Mouse (Mus musculus): ENCODE results near the gene Prdm1. TPM values are rescaled to one million over a fixed set of nuclear protein-coding genes. Genes with fewer than 3 reads are reported as not detected.
A peak's percentile ranks its signal among the peaks of the same experiment; 100 is the strongest.

The Prdm1 gene
- polyA plus RNA-seq, 1 experiment, result 1.4 TPM

- no peak for DNase-seq (ENCODE audit: low spot score)
Observed at GRCm38 (mm10) chr10:44492815-44493525, 35.3 kb downstream of the Prdm1 start.

DNA sequence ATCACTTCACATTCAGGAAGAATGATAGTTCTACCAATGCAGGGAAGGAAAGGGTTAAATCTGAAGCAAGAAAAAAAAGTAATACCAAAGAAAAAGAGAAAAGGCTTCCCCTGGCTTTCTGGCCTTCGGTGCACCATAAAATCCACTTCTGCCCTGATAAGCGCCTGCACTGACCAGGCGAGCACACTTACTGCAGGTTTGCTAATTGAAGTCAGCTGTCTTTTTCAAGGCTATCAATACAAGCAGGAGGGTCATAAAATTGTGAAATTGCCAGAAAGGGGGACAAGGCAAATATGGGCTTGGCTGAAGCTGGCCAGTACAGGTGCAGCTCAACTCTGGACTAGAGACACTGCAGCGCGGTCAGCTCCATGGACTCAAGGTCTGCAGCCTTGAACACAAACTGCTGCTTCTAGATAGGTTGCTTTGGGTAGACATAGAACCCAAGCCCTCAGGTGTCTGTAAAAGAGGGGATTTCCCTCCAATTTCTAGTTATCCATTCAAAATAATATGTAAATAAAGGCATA is 37.3 kb downstream of the Prdm1 start:
- no peak for DNase-seq (ENCODE audit: low spot score)

DNA sequence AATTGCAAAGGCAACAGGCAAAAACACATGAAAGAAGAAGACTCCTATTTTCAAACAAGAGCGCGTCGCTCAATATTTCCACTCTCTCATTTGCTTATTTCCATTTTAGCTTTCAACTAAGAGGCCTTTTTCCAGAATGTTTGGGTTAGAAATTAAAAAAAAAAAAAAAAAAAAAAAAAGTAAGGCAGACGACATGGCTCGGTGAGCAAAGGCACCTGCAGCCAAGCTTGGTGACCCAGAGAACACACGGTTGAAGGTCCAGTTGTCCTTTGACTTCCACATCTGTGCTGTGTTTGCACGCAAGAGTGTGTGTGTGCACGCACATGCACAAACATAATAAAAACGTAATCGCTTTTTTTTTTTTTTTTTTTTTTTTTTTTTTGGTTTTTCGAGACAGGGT is 41.2 kb downstream of the Prdm1 start:
- DNase-seq (ENCODE audit: low spot score), result no peak

DNA sequence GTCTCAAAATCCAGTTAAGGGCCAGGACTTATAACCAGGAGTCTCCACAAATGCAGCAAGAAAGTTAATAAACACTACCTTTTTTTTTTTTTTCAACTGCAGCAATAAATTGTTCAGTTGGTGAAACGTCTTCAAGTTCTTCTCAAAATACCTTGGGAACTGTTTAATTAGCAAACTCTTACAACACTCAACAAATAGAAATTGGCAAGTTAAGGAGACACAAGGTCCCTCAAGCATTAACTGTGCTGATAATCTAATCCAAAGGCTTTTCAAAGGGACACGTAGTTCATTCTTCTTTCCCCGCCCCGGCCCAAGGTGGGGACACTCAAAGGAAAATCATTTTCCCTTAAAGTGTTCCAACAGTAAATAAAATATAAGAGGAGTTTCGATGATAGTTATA is 44.2 kb downstream of the Prdm1 start:
- no peak for DNase-seq (ENCODE audit: low spot score)

DNA sequence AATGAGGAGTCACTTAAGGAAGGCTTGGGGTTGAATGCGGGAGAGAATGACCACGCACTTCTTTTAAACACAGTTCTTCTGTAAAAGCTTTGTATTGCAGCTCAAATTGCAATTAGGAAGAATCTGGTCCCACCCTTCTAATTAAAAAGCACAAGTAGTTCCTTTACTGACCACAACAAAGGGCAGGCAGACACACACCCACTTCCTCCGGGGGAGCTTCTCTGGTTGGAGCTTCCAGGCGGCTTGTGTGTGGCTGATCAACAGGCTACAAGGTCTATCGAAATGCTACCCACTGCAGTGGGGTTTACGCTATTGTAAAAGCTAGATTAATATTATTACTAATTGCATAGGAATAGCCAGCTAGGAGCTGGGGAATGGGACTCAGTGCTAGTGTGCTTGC is 45.2 kb downstream of the Prdm1 start:
- no peak for DNase-seq (ENCODE audit: low spot score)

DNA sequence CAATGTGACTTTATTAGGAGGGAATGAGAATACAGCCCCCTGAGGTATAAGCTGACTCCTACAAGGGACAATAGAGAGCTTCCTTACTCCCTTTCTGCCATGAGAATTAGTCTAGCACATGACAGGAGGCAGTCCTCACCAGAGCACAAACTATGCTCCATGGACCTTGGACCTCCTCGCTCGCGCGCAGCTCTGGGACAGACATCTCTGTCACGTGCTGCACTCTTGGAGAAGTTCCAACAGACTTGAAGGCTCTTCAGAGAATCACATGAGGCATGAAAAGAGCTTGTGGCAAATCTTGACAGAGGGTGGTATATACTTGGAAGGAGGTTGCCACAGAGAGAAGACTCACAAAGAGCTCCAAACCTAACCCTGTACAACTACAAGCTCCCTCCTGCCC is 46.9 kb downstream of the Prdm1 start:
- no peak for DNase-seq (ENCODE audit: low spot score)

GRCm38 (mm10) chr10:44479286-44479685 is 49.0 kb downstream of the Prdm1 start:
- no peak for DNase-seq (ENCODE audit: low spot score)

- no peak for DNase-seq (ENCODE audit: low spot score)
Observed at GRCm38 (mm10) chr10:44478091-44478490, 50.2 kb downstream of the Prdm1 start.

- DNase-seq (ENCODE audit: low spot score), result no peak
Observed at GRCm38 (mm10) chr10:44477240-44477639, 51.1 kb downstream of the Prdm1 start.

GRCm38 (mm10) chr10:44476523-44476922 is 51.8 kb downstream of the Prdm1 start:
- DNase-seq (ENCODE audit: low spot score), result no peak

DNA sequence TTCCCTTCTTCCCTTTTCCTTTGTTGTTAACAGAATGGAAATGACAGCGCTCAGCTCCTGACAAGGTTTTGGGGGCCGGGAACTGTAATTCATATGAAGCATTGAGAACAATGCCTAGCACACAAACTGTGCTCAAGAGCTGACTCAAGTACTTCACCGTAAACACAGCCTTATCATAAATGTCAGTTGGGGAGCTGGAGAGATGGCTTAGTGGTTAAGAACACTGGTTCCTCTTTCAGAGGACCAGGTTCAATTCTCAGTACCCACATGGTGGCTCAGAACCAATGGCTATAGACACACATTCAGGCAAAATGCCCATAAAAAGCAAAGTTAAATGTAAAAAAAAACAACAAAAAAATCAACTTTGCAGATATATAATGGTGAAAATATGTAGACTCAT is 52.9 kb downstream of the Prdm1 start:
- no peak for DNase-seq (ENCODE audit: low spot score)

DNA sequence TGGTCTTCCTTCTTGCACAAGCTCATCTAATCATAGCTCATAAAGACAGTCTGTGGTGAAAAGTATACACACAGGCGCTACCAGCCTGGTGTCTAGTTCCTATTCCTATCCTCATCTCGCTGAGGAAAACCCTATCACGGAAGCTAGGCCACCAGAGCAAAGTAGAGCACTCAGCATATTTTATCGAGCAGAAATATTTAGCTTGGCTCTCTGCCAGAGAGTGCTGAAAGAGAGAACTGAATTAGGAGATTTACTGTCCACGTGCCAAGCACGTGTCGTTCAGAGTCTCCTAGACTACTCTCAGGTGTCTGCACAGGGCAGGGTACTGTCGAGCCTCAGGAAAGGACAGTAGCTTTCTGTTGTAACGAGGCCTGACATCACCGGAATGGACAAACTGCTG is 54.0 kb downstream of the Prdm1 start:
- DNase-seq (ENCODE audit: low spot score), result no peak

DNA sequence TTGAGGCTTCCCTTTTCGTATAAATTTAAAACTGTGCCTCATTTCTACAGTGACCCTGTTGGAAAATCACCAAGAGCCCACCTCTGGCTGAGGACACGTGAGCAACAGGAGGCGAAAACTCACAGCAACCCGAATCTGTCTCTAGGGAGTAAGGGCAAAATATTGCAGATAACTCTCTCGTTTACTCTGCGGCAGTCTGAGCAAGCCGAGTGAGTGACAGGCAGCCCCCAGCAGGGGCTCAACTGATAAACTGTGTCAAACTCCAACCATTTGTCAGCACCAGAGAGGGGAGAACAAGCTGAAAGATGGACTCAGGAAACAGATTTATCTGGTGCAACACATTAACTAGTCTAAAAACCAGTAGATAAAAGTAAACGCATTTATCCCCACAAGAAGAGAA is 62.7 kb downstream of the Prdm1 start:
- DNase-seq (ENCODE audit: low spot score), result no peak

DNA sequence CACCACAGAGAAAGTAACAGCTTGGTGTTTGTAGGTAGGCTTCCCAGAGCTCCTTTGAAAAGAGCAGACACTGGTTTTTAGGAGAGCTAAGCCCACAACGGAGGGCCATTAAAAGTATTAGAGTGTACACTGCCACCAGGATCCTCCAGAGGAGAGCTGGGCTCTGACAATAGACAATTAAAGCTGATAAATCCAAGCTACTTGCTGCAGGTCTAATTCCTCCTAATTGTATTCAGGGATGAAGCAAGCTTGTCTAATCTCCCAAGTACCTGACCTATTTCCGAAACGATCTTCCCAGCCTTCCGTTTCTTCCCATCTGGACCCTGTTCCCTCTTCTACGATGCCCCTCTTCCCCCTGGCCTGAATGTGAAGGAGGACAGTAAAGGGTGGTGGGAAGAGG is 63.7 kb downstream of the Prdm1 start:
- no peak for DNase-seq (ENCODE audit: low spot score)

- DNase-seq (ENCODE audit: low spot score), result no peak
Observed at GRCm38 (mm10) chr10:44463856-44464255, 64.4 kb downstream of the Prdm1 start.

- DNase-seq (ENCODE audit: low spot score), result no peak
Observed at GRCm38 (mm10) chr10:44462351-44462750, 66.0 kb downstream of the Prdm1 start.

DNA sequence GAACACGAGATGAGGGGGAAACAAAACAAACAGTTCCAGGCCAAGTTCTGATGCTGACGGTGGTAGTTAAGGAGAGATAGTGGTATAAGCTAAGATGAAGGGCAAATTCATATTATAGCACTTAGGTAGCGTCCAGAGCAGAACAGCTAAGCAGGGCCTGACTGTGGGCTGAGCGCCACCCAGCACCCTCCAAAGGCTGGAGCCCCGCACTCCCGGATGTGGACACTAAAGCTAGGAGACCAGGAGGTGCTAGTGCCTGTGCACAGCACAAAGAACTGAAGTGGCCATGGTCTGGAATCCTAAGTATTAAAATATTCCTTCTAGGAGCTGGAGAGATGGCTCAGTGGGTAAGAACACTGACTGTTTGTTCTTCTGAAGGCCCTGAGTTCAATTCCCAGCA is 67.2 kb downstream of the Prdm1 start:
- no peak for DNase-seq (ENCODE audit: low spot score)

GRCm38 (mm10) chr10:44460095-44460810 is 68.0 kb downstream of the Prdm1 start:
- DNase-seq (ENCODE audit: low spot score), result no peak

DNA sequence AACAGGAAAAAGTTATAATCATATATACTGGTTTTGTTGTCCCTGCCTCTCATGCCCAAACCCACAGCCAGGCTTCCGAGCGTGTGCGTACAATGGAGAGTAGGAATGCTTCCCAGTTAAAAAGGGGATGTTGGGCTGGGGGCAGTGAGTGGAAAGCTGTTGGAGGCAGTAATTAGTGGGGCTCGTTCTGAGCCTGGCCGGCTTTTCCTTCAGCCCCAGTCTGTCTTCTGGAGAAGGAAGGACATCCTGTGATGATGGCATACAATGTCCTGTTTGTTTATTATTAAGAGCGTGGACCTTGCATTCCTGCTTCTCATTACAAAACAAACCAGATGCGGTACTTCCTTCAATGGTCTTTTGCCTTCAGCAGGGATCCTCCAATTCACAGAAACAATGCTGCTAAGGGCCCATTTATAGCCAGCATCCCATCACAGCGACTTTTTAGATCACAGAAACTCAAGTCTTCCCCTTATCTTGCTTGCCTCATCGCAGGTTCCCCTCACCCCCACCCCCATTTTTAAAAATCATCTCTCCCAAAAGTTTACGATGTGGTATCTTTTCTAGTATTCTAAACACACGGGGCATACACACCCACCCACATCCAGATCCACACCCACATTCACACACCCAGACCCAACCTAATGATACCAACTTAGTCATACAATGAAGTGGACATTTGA is 68.8 kb downstream of the Prdm1 start:
- DNase-seq (ENCODE audit: low spot score), result no peak

- DNase-seq (ENCODE audit: low spot score), result peak; percentile 35
Observed at GRCm38 (mm10) chr10:44458534-44459315, 69.6 kb downstream of the Prdm1 start.

GRCm38 (mm10) chr10:44457791-44458533 is 70.3 kb downstream of the Prdm1 start:
- no peak for DNase-seq (ENCODE audit: low spot score)

Measured in urinary bladder, adult 2 months (tissue).